Mouse (Mus musculus) forebrain, embryonic 11.5 days (tissue): ENCODE results near the gene Emc10. TPM values are rescaled to one million over a fixed set of nuclear protein-coding genes. Genes with fewer than 3 reads are reported as not detected.
A peak's percentile ranks its signal among the peaks of the same experiment; 100 is the strongest.

ENCODE experiments used
- ATAC-seq: fragments of 200-750 bp; cut with Nextera tagmentation; replicated peaks from 2 replicates; pipeline ENCODE4 v1.8.0; 2017; ENCODE audit warnings: moderate TSS enrichment; ENCODE audit not compliant: low FRiP score
- DNase-seq: peaks from one replicate; pipeline ENCODE4 v3.0.0-alpha.2; 2017; ENCODE audit warnings: low spot score
- H3K27ac ChIP-seq: fragments of 300-500 bp; sonication (generic); 2 replicates; pipeline ENCODE4 v1.5.1; 2014; ENCODE audit warnings: low read depth, low read length
- H3K27me3 ChIP-seq: fragments of 300-500 bp; sonication (generic); 2 replicates; pipeline ENCODE4 v1.6.1; 2014; ENCODE audit warnings: mild to moderate bottlenecking, low read length, mixed read lengths; ENCODE audit not compliant: control insufficient read depth, insufficient read depth
- H3K36me3 ChIP-seq: fragments of 300-500 bp; sonication (generic); 2 replicates; pipeline ENCODE4 v1.6.1; 2014; ENCODE audit warnings: mild to moderate bottlenecking, low read length, moderate library complexity, mixed read lengths; ENCODE audit not compliant: control insufficient read depth, insufficient read depth
- H3K4me1 ChIP-seq: fragments of 300-500 bp; sonication (generic); replicated peaks from 2 replicates; pipeline ENCODE4 v1.6.1; 2014; ENCODE audit warnings: low read length, mixed read lengths; ENCODE audit not compliant: control insufficient read depth, insufficient read depth
- H3K4me2 ChIP-seq: fragments of 300-500 bp; sonication (generic); 2 replicates; pipeline ENCODE4 v1.6.1; 2014; ENCODE audit warnings: low read depth, mild to moderate bottlenecking, low read length, moderate library complexity, mixed read lengths; ENCODE audit not compliant: severe bottlenecking
- H3K4me3 ChIP-seq: fragments of 300-500 bp; sonication (generic); 2 replicates; pipeline ENCODE4 v1.5.1; 2014; ENCODE audit warnings: low read depth, low read length
- H3K9ac ChIP-seq: fragments of 300-500 bp; sonication (generic); 2 replicates; pipeline ENCODE4 v1.6.1; 2014; ENCODE audit warnings: low read length
- H3K9me3 ChIP-seq: fragments of 300-500 bp; sonication (generic); 2 replicates; pipeline ENCODE4 v1.6.1; 2016; ENCODE audit warnings: low read length, mixed read lengths; ENCODE audit not compliant: control insufficient read depth
- WGBS: fragments of 180-500 bp; shearing (Covaris S2); extraction: QIAGEN DNeasy Blood & Tissue Kit; methylation state at CpG from one replicate; pipeline ENCODE4 v1.1.7; 2014; 5-methylcytosine and 5-hydroxymethylcytosine counted together
- microRNA-seq: library from miRNA; unstranded; fragments of <30 nt; microRNA quantifications from one replicate; pipeline ENCODE4, GENCODE M21; 2016; ENCODE audit not compliant: insufficient number of aligned reads
- polyA plus RNA-seq: library from polyadenylated mRNA; unstranded; fragments of >200 nt; fragmentation: Nextera tagmentation; extraction: Ambion mirVana; gene quantifications from 2 replicates; pipeline ENCODE4 v1.2.1, GENCODE M21; 2014

The Emc10 gene
- polyA plus RNA-seq, 1 experiment from 2014 or later, result 115 TPM

DNA sequence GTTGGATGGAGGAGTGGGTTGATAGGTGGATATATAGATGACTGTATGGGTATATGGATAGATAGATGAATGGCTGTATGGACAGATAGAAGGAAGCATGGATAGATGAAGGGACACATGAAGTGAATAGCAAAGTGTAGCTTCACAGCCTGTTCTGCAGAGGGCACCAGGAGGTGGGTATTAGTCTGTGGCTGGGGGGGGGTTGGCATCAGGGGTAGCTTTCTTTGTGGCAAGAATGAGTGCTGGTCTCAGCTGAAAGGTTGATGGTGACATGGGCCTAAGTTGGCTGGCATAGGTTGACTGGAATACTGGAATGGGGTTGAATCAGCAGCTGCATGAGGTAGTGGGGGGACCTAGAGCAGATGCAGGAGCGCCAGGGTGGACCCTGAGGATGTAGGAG is 55.1 kb downstream of the Emc10 start:
- peak overlapping the region; percentile 90; the same call in 1 of the 2 replicates for H3K27ac ChIP-seq
- H3K4me2 ChIP-seq, result peak overlapping the region; percentile 95
- WGBS, result 22% methylated on average over 1 of the region's 1 CpGs
- no peak overlapping the region; the same call in 1 of the 2 replicates for H3K9ac ChIP-seq
- H3K27me3 ChIP-seq, result peaks cover 8% of the 10 kb centered on the region
- peaks cover 7% of the 10 kb centered on the region; the same call in 1 of the 2 replicates for H3K36me3 ChIP-seq
- peaks cover 21% of the 10 kb centered on the region for H3K4me1 ChIP-seq
- peak overlapping the region; percentile 54; the same call in 1 of the 2 replicates for H3K4me3 ChIP-seq
- ATAC-seq (no peak), DNase-seq (no peak)
- H3K9me3 ChIP-seq, result no peaks in the 10 kb centered on the region

DNA sequence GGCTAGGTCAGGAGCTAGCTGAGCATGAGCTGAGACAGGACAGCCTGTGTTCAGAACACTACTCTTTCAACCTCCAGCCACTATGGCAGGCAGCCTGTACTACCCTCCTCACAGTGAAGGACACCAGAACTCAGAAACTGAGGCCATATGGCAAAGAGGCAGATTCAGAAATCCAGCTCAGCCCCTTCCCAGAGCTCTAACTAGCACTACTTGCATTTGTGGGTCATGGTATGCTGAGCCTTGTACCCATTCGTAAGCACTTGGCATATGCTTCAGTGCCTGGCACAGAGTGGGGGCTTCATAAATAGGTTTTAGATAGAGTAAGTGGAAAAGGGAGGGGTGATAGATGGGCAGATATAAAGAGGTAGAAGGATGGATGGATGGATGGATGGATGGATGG is 55.9 kb downstream of the Emc10 start:
- Histone ChIP-seq H3K4me1 (peaks cover 20% of the 10 kb centered on the region), H3K9me3 (no peaks in the 10 kb centered on the region), H3K4me2 (no peak overlapping the region), H3K27me3 (peaks cover 8% of the 10 kb centered on the region), H3K9ac (no peak overlapping the region), H3K36me3 (peaks cover 6% of the 10 kb centered on the region; the same call in 1 of the 2 replicates), H3K4me3 (no peak overlapping the region), H3K27ac (no peak overlapping the region)
- 94% methylated on average over 1 of the region's 1 CpGs for WGBS
- DNase-seq, result no peak
- no peak for ATAC-seq

Small RNAs within 50 kb of the gene (microRNA-seq; reads per million reads assigned to microRNA genes)
- gene Mir7052 (not detected), gene Mir7053 (not detected)

Other genes with a start within 250 kb of the Emc10 start
- 0.99 and 1.3 TPM in 2 replicates for gene 1700028J19Rik, start 249.8 kb downstream of the Emc10 start, polyA plus RNA-seq
- 167 and 178 TPM in 2 replicates for gene 2410002F23Rik, start 249.8 kb downstream of the Emc10 start, polyA plus RNA-seq
- 0.17 TPM in 1 of 2 replicates, not detected in the other for gene Acp4, start 239.2 kb downstream of the Emc10 start, polyA plus RNA-seq
- not detected in 2 replicates for gene Gm15517, start 235.1 kb downstream of the Emc10 start, polyA plus RNA-seq
- 3.2 TPM in 2 replicates for gene Clec11a, start 189.6 kb downstream of the Emc10 start, polyA plus RNA-seq
- 3.6 and 4.2 TPM in 2 replicates for gene Shank1, start 186.3 kb downstream of the Emc10 start, polyA plus RNA-seq
- gene Syt3, start 112.4 kb downstream of the Emc10 start, polyA plus RNA-seq, result 3.2 and 4.0 TPM in 2 replicates
- gene 1700008O03Rik, start 110.7 kb downstream of the Emc10 start, polyA plus RNA-seq, result 0.89 and 0.96 TPM in 2 replicates
- 8.2 and 9.8 TPM in 2 replicates for gene Lrrc4b, start 67.5 kb downstream of the Emc10 start, polyA plus RNA-seq
- gene Aspdh, start 31.1 kb downstream of the Emc10 start, polyA plus RNA-seq, result 2.6 and 2.9 TPM in 2 replicates
- 60.9 and 68.9 TPM in 2 replicates for gene Josd2, start 28.5 kb downstream of the Emc10 start, polyA plus RNA-seq
- 22.3 and 25.3 TPM in 2 replicates for gene Fam71e1, start 52 bp upstream of the Emc10 start, polyA plus RNA-seq
- gene Mybpc2, start 28.1 kb upstream of the Emc10 start, polyA plus RNA-seq, result 0.23 TPM in 1 of 2 replicates, not detected in the other
- gene Spib, start 35.5 kb upstream of the Emc10 start, polyA plus RNA-seq, result 0.13 and 0.23 TPM in 2 replicates
- gene Pold1, start 52.3 kb upstream of the Emc10 start, polyA plus RNA-seq, result 124 and 133 TPM in 2 replicates
- 72.3 and 76.4 TPM in 2 replicates for gene Nr1h2, start 57.4 kb upstream of the Emc10 start, polyA plus RNA-seq
- gene Napsa, start 75.9 kb upstream of the Emc10 start, polyA plus RNA-seq, result 0.68 and 0.92 TPM in 2 replicates
- 1.8 and 2.0 TPM in 2 replicates for gene Kcnc3, start 94.1 kb upstream of the Emc10 start, polyA plus RNA-seq
- 1.7 and 2.6 TPM in 2 replicates for gene Myh14, start 174.3 kb upstream of the Emc10 start, polyA plus RNA-seq
- gene Izumo2, start 212.2 kb upstream of the Emc10 start, polyA plus RNA-seq, result not detected in 2 replicates